Mouse (Mus musculus): ENCODE measurements around the gene Cul3.

DNA sequence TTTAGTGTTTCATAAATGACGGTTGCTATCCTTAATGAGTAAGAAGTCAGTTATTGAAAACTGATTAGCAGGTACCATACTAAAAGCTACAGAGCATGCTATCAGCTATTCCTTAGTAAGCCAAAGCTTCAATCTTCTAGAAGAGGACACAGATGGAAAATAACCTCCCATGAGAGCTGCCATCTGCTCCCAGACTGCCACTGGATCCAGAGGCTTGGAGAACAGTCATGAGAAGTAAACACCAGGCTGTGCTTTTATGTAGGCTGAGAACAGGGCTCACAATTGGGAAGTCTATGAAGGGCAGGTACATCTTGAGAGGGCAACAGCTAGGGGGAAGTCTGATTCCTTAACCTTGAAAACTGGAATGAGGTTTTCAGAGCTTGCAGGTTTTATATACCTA lies 79.8 kb downstream of the Cul3 start:
- TF ChIP-seq GATA1 (IDR thresholded peaks at IDR 0.05; ENCODE audit: borderline replicate concordance, low read length) (no peak), FLI1 (IDR thresholded peaks at IDR 0.05; ENCODE audit: low read length) (no peak)
